Mouse (Mus musculus) liver, adult 10 weeks (tissue): ENCODE measurements around the gene Grpr. TPM values are rescaled to one million over a fixed set of nuclear protein-coding genes. Genes with fewer than 3 reads are reported as not detected.

Experiments used
- polyA plus RNA-seq: library from polyadenylated mRNA; stranded (reverse); fragments of 350-450 nt; fragmentation: Illumina TruSeq; extraction: RNeasy Lipid Tissue Mini Kit (QIAGEN cat#74804); gene quantifications from one replicate; pipeline ENCODE4 v1.2.3, GENCODE M21; 2014; ENCODE audit warnings: low read depth, low replicate concordance

The Grpr gene
- polyA plus RNA-seq, result not detected

GRCm38 (mm10) chrX:163549666-163550065 is at the start of gene Grpr:
TSS of gene Grpr (minus strand) at chrX:163549677.

Other genes with a start within 250 kb of the Grpr start
- not detected for gene Rnf138rt1, start 211.7 kb upstream of the Grpr start, polyA plus RNA-seq